Mouse (Mus musculus) erythroblast, embryonic 14.5 days (primary cell): ENCODE results near the gene Hnrnpa3. TPM values are rescaled to one million over a fixed set of nuclear protein-coding genes. Genes with fewer than 3 reads are reported as not detected.
"Not testable (repeated sequence)": the region's sequence is repeated elsewhere in the genome, so short reads cannot be mapped to it uniquely, and the experiment has no call there.

Source experiments
- H3K27me3 ChIP-seq: 2 replicates; pipeline ENCODE4 v1.6.1; 2012; ENCODE audit warnings: inconsistent platforms; ENCODE audit not compliant: control insufficient read depth
- H3K36me3 ChIP-seq: 2 replicates; pipeline ENCODE4 v1.6.1; 2012; ENCODE audit warnings: mild to moderate bottlenecking, inconsistent platforms; ENCODE audit not compliant: control insufficient read depth
- H3K4me1 ChIP-seq: 2 replicates; pipeline ENCODE4 v1.6.1; 2012; ENCODE audit warnings: inconsistent platforms; ENCODE audit not compliant: control insufficient read depth
- H3K4me3 ChIP-seq: replicated peaks from 2 replicates; pipeline ENCODE3; 2012; ENCODE audit warnings: moderate library complexity, mild to moderate bottlenecking, inconsistent platforms
- H3K9me3 ChIP-seq: 2 replicates; pipeline ENCODE4 v1.6.1; 2012; ENCODE audit warnings: low read length, inconsistent platforms, mixed read lengths; ENCODE audit not compliant: control insufficient read depth
- GATA1 ChIP-seq: IDR thresholded peaks from 2 replicates; pipeline ENCODE4 v1.6.1; 2012; ENCODE audit warnings: low read length, inconsistent platforms, mixed read lengths
- TAL1 ChIP-seq: IDR thresholded peaks from 3 replicates; pipeline ENCODE4 v1.6.1; 2012; ENCODE audit warnings: low read length, inconsistent platforms, mixed read lengths
- polyA plus RNA-seq: library from polyadenylated mRNA; stranded (reverse); fragments of >175 nt; gene quantifications from 2 replicates; pipeline ENCODE4 v1.2.3, GENCODE M21; 2012

The Hnrnpa3 gene
- 16.1 and 18.8 TPM in 2 replicates for polyA plus RNA-seq

DNA sequence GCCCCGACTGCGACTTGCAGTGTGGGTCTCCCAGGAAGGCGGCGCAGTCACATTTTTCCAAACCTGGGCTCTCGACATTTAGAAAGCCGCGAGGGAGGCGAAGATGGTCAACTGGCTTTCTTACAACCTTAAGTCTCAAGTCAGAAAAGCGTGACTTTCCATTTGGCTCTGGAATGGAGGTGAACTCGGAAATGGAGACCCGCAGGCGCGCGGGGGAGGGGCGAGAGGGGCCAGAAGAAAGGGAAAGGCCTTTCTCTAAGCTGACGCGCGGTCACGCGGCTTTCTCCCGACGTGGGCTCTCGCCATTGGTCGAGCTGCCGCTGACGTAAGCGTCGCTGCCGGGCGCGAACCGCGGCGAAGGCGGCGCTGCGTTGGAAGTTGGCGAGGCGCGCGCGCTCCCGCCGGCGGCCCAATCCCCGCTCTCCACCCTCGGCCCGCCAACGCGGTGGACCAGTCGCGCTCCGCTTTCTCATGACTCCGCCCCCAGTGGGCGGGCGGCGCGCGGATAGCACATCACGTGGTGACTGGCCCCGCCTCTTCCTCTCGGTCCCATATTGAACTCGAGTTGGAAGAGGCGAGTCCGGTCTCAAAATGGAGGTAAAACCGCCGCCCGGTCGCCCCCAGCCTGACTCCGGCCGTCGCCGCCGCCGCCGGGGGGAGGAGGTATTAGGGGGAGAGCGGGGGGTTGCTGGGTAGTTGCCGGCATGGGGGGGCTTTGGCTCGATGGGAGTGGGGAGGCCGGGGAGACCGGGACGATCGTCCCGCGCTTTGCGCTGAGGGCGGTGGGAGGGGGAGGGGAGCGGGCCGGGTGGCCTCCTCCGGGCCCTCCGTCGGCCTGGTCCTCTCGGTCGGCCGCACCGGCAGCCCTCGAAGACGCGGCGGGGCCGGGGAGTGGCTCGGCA is at the start of gene Hnrnpa3:
Hnrnpa3 (plus strand) TSS at position 535 of the 902 bp plus-strand sequence.
- peak within 1 kb of the TSS; percentile 97 for H3K4me3 ChIP-seq
- H3K4me1 ChIP-seq = peaks cover 30% of the 10 kb centered on the region
- H3K9me3 ChIP-seq = no peaks in the 10 kb centered on the region
- peaks cover 44% of the 10 kb centered on the region for H3K36me3 ChIP-seq
- TF ChIP-seq GATA1 (no peak), TAL1 (no peak)
- H3K27me3 ChIP-seq = no peaks in the 10 kb centered on the region

DNA sequence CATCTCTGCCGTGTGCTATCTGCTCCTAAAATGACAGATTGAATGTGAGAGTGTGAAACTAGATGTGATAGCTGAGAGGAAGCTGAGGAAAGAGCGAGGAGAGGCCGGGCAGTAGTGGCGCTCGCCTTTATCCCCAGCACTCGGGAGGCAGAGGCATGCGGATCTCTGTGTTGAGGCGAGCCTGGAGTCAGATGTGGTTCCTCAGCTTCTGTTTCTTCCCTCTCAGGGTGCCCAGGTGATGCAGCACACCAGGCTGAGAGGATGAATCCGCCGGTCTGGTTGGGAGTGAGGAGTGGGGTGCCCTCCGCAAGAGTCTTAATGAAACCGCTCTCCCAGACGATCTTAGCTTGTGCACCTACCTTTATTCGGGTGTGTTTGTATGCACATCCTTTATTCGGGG is 49.1 kb upstream of the Hnrnpa3 start:
- no peak for TF ChIP-seq GATA1
- no peak for TF ChIP-seq TAL1
- H3K36me3 ChIP-seq = no peaks in the 10 kb centered on the region
- H3K4me3 ChIP-seq = no peak overlapping the region
- H3K4me1 ChIP-seq = no peaks in the 10 kb centered on the region
- H3K27me3 ChIP-seq = peaks cover 65% of the 10 kb centered on the region
- no peaks in the 10 kb centered on the region for H3K9me3 ChIP-seq

DNA sequence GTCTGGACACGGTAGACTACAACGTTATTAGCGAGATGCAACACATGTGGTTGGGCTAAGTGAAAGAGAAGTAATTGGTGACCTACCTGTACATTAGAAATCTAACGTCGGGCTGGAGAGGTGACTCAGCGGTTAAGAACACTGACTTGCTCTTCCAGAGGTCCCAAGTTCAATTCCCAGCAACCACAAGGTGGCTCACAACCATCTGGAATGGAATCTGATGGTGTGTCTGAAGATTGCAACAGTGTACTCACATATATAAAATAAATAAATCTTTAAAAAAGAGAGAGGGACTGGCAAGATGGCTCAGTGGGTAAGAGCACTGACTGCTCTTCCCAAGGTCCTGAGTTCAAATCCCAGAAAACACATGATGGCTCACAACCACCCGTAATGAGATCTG is 48.5 kb upstream of the Hnrnpa3 start:
- H3K27me3 ChIP-seq = peaks cover 65% of the 10 kb centered on the region
- H3K36me3 ChIP-seq, H3K4me3 ChIP-seq, H3K9me3 ChIP-seq, H3K4me1 ChIP-seq: not testable (repeated sequence)

DNA sequence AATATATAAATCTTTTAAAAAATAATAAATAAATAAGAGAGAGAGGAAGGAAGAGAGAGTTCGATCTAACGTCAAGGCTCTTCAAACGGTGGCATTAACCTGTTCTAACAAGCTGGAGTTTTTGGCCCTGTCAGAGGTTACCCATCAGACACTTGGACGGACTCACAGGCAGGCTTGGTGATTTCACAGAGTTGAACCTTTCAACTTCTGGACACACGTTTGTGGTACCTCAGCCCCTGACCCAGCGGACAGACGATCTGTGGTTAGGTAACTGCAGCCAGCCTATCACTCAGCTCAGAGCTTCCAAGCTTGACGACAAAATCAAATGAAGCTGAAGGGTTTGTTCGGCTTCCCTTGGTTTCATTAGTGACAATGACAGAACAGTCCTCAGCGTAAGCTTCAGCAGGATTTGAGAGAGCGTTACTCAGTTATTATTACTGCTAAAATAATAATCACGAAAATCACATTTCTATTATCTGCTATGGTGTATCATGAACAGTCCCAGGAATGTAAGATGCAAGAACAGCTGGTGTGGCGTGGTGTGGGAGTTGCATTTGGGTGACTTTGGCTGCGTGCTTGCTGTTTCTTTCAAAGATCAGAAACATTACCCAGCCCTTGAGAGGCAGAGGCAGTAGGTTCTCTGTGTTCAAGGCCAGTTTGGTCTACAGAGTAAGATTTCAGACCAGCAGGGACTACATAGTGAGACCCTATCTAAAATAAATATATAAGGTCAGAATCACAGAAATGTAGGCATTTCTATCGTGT is 47.8 kb upstream of the Hnrnpa3 start:
- Histone ChIP-seq H3K4me3 (no peak overlapping the region), H3K4me1 (no peaks in the 10 kb centered on the region), H3K36me3 (no peaks in the 10 kb centered on the region), H3K9me3 (no peaks in the 10 kb centered on the region), H3K27me3 (peaks cover 65% of the 10 kb centered on the region)
- TF ChIP-seq TAL1 (no peak), GATA1 (no peak)

DNA sequence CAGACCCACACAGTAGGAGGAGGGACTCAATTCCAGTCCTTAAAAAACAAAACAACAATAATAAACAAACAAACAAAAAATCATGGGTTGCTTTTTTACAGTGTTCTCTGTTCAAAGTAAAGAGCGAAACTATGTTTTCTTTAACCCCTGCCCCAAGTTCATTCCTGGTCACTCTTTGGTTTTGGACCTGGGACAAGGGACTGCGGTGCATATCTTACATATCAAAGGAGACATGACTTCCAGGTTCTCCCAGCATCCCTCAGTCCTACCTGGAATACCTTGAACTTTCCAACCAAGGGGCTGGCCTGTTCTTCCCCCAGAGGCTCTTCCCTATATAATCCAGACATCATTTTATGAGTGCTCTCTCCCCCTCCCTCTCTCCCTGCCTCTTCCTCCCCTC is 47.1 kb upstream of the Hnrnpa3 start:
- H3K36me3 ChIP-seq = no peaks in the 10 kb centered on the region
- H3K4me1 ChIP-seq = no peaks in the 10 kb centered on the region
- peaks cover 58% of the 10 kb centered on the region for H3K27me3 ChIP-seq
- no peaks in the 10 kb centered on the region for H3K9me3 ChIP-seq
- H3K4me3 ChIP-seq = no peak overlapping the region
- TF ChIP-seq GATA1 (no peak), TAL1 (no peak)

DNA sequence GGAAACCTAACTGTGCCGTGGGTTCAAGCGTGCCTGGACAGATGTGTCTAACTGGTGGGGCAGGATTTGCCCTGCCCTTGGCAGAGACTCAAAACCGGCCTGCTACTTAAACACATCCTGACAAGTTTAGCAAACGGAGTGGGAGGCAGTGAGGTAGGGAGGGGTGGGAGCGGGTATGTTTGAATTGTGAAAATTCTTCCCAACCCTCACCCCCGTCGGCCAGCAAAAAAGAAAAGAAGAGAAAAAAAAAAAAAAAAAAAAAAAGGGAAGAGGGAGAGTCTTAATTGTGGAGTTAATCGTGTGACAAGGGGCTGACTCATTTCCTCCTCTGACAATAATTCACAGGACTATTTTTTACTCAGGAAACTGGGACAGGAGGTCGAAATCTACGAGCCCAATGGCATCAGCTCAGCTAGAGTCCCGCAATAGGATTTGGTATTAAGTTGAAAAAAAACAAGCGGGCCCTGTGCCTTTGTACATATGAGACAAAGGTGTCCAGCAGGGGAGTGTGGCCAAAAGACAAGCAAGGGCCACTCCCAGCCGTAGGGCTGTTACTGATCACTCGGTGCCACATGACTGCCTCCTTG is 46.0 kb upstream of the Hnrnpa3 start:
- no peak overlapping the region for H3K4me3 ChIP-seq
- no peak for TF ChIP-seq GATA1
- TF ChIP-seq TAL1 = no peak
- H3K4me1 ChIP-seq = no peaks in the 10 kb centered on the region
- peaks cover 48% of the 10 kb centered on the region for H3K27me3 ChIP-seq
- no peaks in the 10 kb centered on the region for H3K36me3 ChIP-seq
- H3K9me3 ChIP-seq = no peaks in the 10 kb centered on the region

DNA sequence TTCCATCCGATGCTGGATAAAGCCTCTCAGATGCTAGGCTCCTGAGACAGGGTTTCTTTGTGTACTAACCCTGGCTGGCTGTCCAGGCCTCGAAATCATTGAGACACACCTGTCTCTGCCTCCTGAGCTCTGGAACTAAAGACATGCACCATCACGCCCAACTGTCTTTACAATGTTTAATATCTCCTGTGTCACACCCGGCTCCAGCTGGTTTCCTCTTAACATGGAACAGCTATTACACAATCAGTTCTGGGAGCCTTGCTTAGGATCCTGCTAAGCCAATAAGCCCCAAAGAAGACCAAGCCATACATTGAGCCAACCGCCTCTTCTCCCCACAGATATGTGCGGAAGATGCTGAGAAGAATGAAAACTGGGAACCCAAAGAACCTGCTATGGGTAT is 44.5 kb upstream of the Hnrnpa3 start:
- no peak for TF ChIP-seq TAL1
- peaks cover 33% of the 10 kb centered on the region for H3K27me3 ChIP-seq
- H3K4me1 ChIP-seq = no peaks in the 10 kb centered on the region
- H3K9me3 ChIP-seq = no peaks in the 10 kb centered on the region
- no peak overlapping the region for H3K4me3 ChIP-seq
- H3K36me3 ChIP-seq = no peaks in the 10 kb centered on the region

DNA sequence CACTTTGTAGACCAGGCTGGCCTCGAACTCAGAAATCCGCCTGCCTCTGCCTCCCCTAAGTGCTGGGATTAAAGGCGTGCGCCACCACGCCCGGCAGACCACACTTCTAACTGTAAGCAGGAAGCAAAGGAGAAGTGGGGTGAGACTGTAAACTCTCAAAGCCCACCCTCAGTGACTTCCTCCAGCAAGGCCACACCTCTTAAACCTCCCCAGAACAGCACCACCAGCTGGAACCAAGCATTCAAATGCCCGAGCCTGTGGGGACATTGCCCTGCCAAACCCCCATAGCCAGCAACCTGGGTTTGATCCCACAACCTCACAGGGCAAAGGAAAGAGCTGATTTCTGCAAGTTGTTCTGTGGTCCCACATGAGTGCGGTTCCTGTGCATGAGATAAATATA is 42.1 kb upstream of the Hnrnpa3 start:
- no peaks in the 10 kb centered on the region for H3K4me1 ChIP-seq
- no peak overlapping the region for H3K4me3 ChIP-seq
- H3K27me3 ChIP-seq = peaks cover 9% of the 10 kb centered on the region
- no peaks in the 10 kb centered on the region for H3K9me3 ChIP-seq
- no peaks in the 10 kb centered on the region for H3K36me3 ChIP-seq
- TF ChIP-seq GATA1 = no peak
- no peak for TF ChIP-seq TAL1

DNA sequence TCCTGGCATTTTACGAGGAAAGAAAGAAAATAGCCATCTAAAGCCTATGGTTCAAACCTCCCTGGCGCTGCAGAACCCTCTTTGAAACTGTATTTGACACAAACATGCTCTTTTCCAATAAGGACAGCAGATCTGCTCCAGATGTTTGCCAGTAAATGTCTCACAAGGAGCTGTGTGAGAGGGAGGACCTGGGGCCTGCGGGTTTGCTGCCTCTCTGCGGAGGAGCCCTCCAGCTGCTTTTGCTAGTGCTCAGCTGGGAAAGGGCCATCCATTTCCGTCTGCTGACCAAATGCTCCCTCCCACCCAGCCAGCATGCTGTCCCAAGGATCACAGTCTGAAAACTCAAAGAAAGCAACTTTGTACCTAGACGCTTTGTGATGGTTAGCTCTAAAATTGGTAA is 40.3 kb upstream of the Hnrnpa3 start:
- no peaks in the 10 kb centered on the region for H3K9me3 ChIP-seq

More for the DNA sequence above, 40.3 kb upstream of the Hnrnpa3 start:
- Histone ChIP-seq H3K4me1 (no peaks in the 10 kb centered on the region), H3K4me3 (no peak overlapping the region), H3K36me3 (no peaks in the 10 kb centered on the region), H3K27me3 (peaks cover under 1% of the 10 kb centered on the region; the same call in 1 of the 2 replicates)
- TF ChIP-seq TAL1 (no peak), GATA1 (no peak)
